Mouse (Mus musculus): ENCODE results near the gene Arhgef25.
"Not testable (repeated sequence)": the region's sequence is repeated elsewhere in the genome, so short reads cannot be mapped to it uniquely, and the experiment has no call there.

Gene Arhgef25

GRCm38 (mm10) chr10:127204589-127204988 lies 14.7 kb upstream of the Arhgef25 start:
- DNase-seq (ENCODE audit: low spot score), result no peak

GRCm38 (mm10) chr10:127203106-127203505 lies 13.2 kb upstream of the Arhgef25 start:
- no peak for DNase-seq (ENCODE audit: low spot score)

DNA sequence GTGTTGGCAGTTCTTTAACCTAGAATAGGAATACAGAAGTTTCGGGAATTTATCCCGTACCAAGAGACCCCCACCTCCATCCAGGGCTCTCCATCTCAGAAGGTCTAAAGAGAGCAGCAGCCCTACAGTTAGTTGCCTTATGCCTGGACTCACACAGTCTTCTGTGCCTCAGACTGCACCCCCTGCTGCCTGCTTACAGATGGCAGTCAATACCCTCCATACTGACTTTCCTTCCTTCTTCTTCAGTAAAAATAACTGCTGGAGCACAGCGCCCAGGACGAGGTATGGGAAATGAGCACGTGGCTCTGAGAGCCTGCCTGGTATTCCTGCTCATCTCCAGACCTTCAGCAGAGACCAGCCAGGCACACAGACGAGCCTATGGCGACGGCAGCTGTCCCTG lies 10.4 kb upstream of the Arhgef25 start:
- no peak for DNase-seq (ENCODE audit: low spot score)

DNA sequence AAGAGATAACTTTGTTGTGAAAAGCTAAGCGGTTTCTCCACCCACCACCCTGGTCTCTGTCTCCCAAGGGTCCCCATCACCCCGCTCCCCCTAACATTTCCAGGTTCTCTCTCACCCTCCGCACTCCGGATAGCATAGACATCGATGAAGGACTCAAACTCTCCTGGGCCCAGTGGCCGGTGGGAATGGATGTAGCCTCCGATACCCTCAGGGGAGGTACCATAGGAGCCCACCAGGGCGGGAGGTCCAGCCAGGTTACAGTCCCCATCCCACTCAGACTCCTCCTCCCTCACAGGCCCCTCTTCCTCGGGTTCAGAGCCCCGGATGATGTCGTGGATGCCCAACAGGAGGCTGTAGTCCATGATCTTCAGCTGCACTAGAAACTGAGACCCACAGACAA lies 9.6 kb upstream of the Arhgef25 start:
- DNase-seq (ENCODE audit: low spot score), result no peak

DNA sequence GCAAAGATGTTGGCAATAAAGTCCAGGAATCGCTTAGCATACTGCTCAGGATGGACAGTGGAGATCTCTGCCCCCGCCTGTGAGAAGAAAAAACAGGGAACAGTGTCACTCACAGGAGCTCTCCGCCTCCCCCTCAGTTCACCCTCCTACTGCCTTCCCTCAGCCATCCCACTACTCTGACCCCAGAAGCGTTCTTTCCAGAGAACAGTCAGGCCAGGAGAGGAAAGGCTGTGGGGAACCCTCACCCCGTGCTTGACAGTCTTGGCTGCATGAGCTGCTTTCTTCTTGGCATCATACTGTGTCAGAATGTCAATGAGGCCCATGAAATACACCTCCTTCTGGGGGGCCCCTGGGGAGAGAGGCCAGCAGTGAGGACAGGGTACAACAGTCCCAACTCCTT lies 9.2 kb upstream of the Arhgef25 start:
- no peak for DNase-seq (ENCODE audit: low spot score)

- DNase-seq (ENCODE audit: low spot score), result no peak
Observed at GRCm38 (mm10) chr10:127198492-127198891, 8.6 kb upstream of the Arhgef25 start.

GRCm38 (mm10) chr10:127197505-127198110 lies 7.7 kb upstream of the Arhgef25 start:
- no peak for DNase-seq (ENCODE audit: low spot score)

DNA sequence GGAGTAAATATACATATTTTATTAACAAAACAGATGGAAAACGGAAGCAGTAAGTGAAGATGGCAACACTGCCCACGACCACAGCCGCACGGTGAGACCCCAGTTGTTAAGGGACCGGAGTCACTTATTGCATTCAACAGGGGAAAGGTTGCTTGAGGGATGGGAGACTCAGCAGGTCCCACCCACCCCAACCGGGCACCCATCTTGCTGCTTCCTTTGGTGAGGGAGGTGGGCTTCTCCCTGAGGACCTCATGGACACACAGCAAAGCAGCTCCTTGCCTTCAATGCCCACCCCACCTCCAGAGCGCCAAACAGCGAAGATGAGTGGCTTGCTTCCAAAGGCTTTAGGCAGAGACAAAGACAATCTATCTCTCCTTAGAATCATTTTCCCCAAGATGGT lies 7.2 kb upstream of the Arhgef25 start:
- no peak for DNase-seq (ENCODE audit: low spot score)

DNA sequence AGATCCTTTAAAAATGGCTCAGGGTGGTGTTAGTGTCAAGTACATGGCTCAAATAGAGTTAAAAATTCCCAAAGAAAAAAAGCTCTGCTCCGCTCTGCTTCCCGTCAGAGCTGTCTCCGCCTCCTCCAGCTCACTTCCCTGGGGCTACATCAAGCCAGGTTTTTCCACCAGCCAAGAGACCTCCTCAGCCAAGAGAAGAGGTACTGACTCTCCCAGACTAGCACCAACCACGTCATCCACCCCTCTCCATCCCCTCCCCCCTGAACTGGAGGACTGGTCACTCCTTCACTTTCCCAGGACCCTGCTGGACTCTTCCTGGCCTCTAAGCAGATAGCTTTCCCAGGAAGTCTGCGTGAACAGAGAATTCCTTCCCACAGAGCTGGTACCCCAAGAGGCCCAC lies 6.5 kb upstream of the Arhgef25 start:
- peak; percentile 62 for DNase-seq (ENCODE audit: low spot score)

- DNase-seq (ENCODE audit: low spot score), result no peak
Observed at GRCm38 (mm10) chr10:127195328-127196129, 5.6 kb upstream of the Arhgef25 start, which contains the start of gene Dtx3. Dtx3 (minus strand) TSS chr10:127195728.

DNA sequence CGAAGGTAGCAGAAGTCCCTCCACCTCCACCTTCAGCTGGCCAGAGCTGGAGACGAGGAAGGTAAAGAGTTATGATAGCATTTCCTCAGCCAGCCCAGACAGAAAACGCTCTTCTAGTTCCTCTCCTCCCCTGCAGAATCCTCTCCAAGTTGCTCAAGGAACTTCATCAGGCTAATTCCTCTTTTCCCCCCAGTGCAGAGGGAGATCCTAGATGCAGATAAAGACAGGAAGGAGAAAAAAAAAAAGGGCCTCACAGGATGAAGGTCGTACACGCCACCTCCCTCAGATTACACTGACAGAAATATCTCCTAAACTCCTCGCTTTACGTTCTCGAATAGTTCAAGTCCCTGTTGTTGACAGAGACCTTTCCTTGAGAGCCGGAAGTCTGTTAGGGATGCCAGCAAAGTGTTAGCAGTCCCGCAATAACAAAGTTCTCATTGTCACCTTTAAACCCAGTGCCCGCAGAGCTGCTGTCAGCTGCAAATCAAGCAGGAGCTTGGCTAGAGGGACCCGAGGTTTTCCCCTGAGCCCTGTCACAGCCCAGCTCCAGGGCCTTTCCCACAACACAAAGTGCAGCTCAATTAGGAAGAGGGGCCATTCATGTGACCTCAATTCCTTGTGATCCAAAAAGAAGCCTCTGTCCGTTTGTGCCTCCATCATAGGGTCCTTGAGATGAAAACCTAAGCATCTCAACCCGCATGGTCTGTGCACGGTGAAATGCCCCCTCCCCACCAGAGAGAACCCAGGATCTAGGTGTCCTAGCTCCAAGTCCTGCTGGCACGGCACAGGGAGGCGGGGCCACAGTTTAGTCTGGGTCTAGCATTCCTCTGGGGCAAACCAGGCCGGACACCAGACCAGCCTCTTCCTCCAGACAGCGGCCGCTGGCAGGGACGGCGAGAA lies 4.8 kb upstream of the Arhgef25 start:
- peak; percentile 44 for DNase-seq (ENCODE audit: low spot score)

- DNase-seq (ENCODE audit: low spot score), result no peak
Observed at GRCm38 (mm10) chr10:127193011-127193410, 3.1 kb upstream of the Arhgef25 start.

- not testable (repeated sequence) for DNase-seq (ENCODE audit: low spot score)
Observed at GRCm38 (mm10) chr10:127192057-127192328, 2.1 kb upstream of the Arhgef25 start.

GRCm38 (mm10) chr10:127191191-127192056 lies 1.5 kb upstream of the Arhgef25 start:
- no peak for DNase-seq (ENCODE audit: low spot score)

- DNase-seq (ENCODE audit: low spot score), result no peak
Observed at GRCm38 (mm10) chr10:127190398-127191190, 711 bp upstream of the Arhgef25 start.

- DNase-seq (ENCODE audit: low spot score), result no peak
Observed at GRCm38 (mm10) chr10:127189116-127189650, 700 bp downstream of the Arhgef25 start.

DNA sequence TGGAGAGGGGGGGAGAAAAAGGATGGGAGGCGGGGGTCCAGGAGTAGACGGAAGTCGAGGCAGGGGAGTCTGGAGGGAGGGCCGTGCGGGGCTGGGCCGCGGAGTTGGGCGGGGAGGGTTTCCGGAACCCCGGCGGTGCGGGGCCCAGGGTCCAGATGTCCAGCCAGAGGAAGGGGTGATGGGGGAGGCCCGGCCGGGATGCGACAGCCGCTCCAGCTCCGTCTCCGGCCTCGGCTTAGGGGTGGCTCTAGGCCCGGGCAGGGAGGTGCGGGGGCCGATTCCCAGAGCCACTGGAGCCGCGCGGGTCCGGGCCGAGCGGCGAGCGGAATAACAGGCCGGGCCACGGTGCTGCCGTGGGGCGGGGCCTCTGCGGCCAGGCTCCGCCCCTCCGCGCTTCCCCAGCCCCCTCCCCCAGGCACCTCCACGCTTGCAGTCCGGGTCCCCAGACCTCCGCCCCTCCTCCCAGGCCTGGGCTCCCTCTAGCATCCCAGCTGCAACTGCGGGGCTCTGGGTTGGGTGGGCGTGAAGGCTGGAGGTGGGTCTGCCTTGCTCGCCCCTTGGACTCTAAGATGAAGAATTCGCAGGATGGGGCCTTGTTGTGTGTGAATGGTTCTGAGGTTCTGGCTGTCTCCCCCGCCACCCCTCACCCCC lies 1.3 kb downstream of the Arhgef25 start:
- no peak for DNase-seq (ENCODE audit: low spot score)

- no peak for DNase-seq (ENCODE audit: low spot score)
Observed at GRCm38 (mm10) chr10:127188079-127188453, 1.8 kb downstream of the Arhgef25 start.

DNA sequence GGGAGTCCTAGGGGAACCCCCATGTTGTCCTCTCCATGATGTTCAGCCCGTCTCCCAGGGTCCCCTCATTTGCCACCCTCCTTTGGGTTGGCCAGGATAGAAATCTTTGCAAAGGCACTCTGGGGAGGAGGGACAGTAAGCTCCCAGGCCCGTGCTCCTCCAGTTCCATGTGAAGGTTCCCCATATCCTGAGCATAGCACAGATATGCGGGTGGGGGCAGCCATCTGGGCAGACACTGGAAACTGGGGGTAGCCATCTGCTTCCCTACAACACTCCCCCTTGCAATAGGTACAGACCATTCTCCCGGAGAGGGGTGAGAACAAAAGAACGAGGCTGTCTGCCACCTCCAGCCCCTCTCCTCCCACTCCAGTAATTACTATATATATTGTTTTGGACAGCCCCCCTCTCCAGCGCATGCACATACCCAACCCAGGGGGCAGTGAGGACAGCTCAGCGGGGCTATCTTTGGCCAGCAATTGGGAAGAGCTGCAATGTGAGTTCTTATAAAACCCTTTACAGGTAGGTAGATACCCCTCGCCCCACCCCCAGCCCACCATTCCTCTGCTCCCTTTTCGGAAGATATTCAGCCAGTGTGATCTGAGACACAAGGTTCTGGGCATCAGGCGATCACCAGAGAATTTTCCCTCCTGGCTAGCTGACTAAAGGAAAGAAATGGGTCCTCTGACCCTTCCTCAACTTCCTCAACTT lies 2.4 kb downstream of the Arhgef25 start:
- no peak for DNase-seq (ENCODE audit: low spot score)

- no peak for DNase-seq (ENCODE audit: low spot score)
Observed at GRCm38 (mm10) chr10:127186451-127186850, 3.4 kb downstream of the Arhgef25 start.

All from ovary, adult 18-20 months (tissue).